Mouse (Mus musculus): ENCODE measurements at regions not wholly inside any gene's neighbourhood (a gene's known extent, or its start where the extent isn't known, plus 50 kb on each side); places are given as distances from the start of the nearest gene placed in this dataset.

DNA sequence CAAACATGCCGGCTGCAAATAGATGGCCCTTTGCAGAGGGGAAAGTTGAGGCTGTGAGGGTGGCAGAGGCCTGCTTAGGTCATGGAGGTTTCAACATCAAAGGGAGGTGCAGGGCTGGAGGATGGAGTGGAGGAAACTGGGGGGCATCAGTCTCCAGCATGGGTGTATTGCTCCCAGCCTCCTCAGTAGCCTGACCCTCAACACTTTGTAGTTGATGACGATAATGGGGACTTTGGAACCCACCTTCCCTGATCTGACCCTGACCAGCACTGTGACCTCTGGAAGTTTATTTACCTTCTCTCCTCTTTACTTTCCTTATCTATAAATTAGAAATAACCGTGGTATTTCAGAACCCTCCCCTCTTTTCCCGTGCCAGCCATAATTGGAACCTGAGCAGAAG, 56.2 kb downstream of the Gm26897 start:
- no peak for DNase-seq (ENCODE audit: low spot score in 2 of 2)

DNA sequence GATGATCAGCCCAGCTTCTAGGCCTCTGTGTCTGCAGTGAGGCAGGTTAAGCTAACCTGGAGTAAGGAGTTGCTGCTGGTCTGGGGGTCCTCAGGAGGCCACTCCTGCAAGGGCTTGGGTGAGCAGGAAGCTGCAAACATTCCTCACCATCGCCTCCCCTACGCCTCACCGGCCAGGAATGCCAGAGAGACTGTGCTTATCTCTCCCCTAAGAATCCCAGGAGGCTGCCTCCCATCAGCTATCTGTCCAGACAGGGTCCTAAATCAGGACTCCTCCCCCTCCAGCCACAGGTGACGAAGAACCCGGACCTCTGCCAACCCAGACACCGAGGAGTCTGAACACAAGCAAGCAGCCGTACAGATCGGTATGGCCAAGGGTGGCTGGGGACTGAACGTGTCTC, 56.8 kb downstream of the Gm26897 start:
- DNase-seq (ENCODE audit: low spot score in 2 of 2): peak in 1 of 2 experiments; percentile 33

DNA sequence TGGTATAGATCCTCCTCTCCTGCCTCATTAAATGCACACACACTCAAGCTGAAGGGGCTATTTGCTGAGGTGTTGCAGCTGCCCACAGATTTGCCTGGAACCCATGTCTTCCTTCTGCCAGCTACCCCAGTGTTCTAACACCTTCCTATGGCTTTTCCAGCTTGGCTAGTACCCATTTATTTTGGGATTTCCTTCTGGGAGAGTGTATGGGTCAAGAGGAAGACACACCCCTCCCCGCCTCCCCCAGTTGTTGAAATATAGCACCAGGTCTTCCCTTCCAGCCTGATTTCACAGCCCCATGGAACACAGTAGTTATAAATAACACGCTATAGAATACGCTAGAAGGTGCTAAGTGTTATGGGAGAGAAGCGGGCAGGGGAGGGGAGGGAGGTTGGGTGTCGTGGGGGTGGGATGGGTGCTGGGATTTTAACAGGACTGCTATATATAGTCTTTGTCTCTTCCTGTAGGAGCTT, 57.4 kb downstream of the Gm26897 start:
- peak in 1 of 2 experiments; percentile 5 for DNase-seq (ENCODE audit: low spot score in 2 of 2)

DNA sequence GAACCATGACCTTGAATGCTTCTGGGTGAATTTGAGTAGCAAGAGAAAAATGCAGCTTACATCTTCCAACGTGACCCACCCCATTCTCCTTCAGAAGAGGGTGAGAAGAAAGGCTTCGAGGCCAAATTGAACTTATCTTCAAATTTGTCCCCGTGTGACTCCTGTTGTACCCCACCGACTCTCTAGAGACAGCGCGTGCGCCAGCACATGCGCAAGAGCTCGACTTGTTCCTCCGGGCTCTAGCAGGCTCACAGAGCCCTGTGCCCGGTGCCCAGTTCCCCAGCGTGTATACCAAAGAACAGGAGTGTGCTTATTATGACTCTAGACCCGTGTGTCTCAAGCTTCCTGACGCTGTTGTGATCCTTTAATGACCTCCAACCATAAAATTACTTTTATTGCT, 59.0 kb downstream of the Gm26897 start:
- DNase-seq (ENCODE audit: low spot score in 2 of 2): no peak

DNA sequence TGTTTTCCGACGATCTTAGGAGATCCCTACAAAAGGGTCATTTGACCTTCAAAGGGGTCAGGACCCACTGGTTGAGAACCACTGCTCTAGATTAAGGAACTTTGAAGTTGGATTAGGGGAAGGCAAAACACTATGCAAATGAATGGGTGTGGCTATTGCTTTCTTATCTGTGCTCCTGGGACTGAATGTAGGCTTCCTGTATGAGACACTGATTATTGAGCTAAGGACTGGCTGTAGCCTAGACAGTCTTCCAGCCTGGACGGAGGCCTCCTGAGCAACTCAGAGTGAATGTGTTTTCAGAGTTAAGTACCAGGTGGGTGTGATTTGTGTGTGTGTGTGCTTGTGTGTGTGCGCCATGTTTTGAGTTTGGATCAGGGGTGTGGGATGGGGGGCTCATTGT, 59.5 kb downstream of the Gm26897 start:
- DNase-seq (ENCODE audit: low spot score in 2 of 2): peak in 1 of 2 experiments; percentile 46

DNA sequence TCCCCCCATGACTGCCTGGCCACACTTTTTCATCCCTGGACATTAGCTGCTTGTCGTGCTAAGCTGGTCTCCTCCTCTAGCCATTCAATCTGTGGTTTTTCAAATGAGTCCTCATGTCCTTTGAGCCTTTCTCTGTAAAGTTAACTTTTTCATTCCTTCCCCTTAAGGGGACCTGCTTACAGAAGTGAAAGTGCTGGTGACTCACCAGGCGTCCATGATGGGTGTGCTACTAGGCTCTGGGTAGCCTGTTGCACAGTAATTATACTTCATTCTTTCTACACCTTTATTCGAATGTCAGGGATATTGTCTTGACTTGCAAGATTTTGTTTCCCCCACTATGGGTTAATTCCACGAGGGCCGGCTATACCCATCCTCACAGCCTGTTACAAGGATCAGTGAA, 63.2 kb downstream of the Gm26897 start:
- peak in 1 of 2 experiments; percentile 2 for DNase-seq (ENCODE audit: low spot score in 2 of 2)

DNA sequence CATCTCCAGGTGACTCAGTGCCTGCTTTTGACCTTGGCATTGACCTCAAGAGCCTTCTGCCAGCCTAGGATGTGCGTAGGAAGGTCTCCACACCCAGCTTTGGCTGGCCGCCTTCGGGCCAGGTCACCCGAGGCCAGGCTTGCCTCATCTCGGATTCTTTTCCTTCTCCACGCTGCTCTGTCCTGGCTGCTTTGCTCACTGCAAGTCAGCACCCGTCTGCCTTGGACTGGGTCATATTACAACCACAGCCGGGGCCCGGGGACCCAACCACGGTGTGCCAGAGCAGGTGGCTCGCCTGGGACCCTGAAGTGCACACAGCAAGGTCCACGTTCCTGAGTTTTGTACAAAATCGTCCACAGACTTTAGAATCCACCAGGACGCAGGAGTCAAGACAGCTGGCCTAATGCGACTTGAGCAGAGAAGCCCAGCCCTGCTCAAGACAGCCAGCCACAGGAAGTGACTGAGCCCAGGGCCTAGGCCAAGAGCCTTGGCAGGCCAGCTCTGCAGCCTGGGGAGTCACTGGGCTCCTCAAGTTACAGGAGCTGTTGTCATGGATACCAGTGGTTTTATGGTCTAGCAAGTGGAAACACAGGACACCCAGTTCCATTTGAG, 66.1 kb downstream of the Gm26897 start:
- DNase-seq (ENCODE audit: low spot score in 2 of 2): peak; percentile 90 to 91

DNA sequence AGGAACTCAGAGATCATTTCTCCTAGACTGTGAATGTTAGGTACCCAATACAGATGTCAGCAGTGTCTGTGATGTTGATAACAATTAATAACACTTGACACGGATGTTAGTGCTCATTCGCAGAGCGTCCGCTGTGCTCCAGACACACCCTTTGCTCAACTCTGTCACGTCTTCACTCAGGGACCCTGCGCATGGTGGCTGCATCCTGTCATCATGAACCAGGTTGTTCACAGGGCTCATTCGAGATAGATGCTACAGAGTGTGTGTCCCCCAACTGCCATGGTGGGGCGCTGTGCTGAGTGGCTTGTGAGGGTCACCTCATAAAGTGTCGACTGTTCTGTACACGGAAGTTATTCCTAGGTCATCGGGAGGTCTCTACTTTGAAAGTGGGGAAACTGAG, 66.8 kb downstream of the Gm26897 start:
- no peak for DNase-seq (ENCODE audit: low spot score in 2 of 2)

DNA sequence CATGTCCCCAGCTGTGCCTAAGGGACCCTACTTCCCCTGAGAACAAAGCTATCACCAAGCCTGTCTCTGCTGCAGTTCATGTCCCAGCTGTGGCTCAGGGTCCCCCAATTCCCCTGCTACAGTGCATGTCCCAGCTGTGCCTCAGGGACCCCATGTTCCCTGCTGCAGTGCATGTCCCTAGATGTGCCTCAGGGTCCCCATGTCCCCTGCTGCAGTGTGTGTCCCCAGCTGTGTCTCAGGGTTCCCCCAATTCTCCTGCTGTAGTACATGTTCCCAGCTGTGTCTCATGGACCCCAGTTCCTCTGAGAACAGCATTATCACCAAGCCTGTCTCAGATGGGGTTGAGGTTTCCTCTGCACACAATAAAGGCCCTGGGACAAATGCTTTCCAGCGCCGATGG, 67.3 kb downstream of the Gm26897 start:
- DNase-seq (ENCODE audit: low spot score in 2 of 2): peak in 1 of 2 experiments; percentile 10

DNA sequence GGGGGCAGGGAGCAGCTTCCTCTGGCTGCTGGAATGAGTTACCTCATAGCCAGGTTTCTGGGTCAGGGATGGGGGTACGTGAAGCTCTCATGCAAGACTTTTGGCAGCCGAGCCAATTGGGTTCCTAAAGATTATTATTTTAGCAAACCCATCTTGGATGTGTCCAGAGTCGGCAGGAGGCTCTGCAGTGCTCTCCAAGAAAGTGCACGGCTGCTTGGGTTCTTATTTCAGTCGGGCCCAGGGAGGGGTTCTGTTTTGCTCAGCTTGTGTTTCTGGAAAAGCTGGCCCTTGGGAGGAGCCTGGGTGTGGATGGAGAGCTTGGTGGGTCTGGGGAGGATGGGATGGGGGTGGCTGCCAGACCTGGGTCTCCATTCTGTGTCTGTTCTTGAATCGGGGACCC, 70.8 kb downstream of the Gm26897 start:
- DNase-seq (ENCODE audit: low spot score in 2 of 2): peak; percentile 57 to 58

DNA sequence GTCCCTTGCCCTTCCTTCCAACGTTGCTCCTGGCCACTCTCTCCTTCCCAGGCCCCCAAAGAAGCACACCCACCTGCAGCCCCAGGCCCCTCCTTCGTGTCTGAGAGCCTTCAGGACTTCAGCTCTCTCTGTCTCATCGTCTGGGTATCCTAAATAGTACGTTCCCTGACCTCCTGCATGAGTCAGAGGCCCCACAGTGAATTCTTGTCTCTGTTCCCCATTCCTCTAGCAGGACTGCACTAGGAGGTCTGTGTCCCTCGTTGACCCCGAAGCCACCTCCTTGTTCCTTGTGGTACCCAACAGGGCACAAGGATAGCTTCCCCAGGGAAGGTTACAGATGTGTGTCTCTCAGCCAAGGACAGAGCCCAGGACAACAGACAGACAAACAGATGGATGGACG, 71.4 kb downstream of the Gm26897 start:
- no peak for DNase-seq (ENCODE audit: low spot score in 2 of 2)

DNA sequence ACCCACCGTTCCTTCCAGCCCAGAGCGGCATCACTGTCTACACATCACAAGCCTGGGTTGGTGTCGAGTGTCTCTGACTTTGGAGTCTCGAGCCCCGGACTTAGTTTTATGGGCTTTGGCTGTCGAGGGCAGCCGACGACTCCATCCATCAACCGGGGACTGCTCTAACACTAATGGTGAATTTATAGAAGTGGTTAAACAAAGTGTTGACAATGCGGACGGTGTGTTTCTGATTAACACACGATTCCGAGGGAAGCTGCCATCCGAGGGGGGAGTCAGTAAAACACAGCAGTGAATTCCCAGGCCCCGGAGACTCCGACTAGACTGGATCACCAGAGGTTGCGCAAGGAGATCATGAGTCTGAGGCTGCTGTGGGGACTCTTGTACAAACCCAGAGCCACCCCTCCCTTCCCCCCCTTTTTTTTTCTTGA, 72.1 kb downstream of the Gm26897 start:
- DNase-seq (ENCODE audit: low spot score in 2 of 2): peak; percentile 66

DNA sequence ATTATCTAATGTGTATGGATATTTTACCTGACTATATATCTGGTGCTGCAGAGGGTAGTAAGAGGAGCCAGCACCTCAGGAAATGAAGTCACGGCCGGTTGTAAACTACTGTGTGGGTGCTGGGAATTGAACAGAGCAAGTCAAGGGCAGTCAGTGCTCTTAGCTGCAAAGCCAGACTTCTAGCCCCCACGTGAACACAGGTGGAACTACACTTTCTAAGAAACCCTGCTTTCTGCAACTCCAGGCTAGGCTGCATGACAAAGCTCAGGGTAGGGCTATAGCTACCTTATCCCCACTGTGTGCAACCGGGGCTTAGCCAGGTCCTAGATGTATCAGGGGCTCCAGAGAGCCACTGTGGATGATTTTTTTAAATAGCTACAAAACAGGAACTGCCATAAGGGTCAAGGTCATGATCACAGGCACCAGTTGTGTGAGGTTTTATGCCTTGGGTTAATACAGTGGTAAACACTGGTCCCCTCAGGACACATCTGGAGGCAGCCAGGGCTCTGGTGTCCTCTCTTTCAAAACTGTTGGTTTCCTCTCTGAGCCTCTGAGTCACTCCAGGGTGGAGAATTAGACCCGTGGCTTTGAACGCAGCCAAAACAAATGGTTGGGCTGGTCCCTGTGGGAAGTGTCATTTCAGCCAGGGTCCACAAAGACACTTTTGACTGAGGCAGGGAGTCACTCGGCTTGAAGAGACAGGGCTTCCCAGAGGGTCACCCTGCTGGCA, 76.5 kb downstream of the Gm26897 start:
- peak; percentile 82 to 87 for DNase-seq (ENCODE audit: low spot score in 2 of 2)

DNA sequence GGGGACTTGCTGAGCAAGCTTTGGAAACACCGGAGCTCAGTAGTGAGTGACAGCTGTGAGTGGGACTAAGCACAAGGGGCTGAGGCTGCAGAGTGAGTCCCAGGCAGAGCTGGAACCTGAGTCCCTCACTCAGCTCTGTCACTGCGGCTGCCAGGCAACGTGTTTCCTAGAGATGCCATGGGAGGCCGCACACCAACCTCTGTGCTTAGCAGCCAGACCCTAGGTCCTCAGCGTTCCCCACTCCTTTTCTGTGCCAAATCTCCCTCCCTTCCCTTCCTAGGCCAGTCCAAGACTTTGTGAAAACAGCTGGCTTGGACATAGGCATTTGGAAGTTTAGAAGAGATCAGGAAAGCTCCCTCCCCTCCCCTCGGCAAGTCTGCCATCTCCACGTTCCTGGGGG, 78.9 kb downstream of the Gm26897 start:
- DNase-seq (ENCODE audit: low spot score in 2 of 2): peak in 1 of 2 experiments; percentile 56

DNA sequence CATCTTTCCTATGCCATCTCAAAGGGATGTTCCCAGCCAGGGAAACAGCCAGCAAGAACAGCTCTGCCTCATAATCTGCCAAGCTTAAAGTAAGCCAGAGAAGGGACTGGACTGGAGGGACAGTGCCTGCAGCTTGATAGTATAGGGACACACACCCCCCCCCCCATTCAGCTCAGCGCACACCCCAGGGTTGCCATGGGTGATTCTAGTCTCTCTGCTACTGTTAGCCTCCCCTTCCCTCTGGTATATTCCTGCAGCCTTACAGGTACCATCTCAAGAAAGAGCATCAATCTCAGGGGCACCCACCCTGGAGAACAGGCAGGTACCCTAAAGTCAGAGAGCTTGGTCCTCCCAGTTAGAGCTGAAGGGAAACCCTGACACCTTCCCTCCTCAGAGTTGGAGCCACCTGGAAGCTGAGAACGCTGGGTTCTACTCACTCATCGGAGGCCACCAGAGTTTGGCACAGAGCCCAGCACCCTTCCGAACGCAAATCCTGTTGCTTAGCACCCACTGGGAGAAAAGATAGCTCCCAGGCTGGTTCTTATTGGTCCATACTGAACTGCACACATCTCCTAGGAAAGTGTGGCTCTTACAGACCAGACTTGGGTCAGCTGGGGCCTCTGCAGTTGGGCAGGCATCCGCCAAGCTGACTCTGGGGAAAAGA, 79.5 kb downstream of the Gm26897 start:
- DNase-seq (ENCODE audit: low spot score in 2 of 2): no peak

DNA sequence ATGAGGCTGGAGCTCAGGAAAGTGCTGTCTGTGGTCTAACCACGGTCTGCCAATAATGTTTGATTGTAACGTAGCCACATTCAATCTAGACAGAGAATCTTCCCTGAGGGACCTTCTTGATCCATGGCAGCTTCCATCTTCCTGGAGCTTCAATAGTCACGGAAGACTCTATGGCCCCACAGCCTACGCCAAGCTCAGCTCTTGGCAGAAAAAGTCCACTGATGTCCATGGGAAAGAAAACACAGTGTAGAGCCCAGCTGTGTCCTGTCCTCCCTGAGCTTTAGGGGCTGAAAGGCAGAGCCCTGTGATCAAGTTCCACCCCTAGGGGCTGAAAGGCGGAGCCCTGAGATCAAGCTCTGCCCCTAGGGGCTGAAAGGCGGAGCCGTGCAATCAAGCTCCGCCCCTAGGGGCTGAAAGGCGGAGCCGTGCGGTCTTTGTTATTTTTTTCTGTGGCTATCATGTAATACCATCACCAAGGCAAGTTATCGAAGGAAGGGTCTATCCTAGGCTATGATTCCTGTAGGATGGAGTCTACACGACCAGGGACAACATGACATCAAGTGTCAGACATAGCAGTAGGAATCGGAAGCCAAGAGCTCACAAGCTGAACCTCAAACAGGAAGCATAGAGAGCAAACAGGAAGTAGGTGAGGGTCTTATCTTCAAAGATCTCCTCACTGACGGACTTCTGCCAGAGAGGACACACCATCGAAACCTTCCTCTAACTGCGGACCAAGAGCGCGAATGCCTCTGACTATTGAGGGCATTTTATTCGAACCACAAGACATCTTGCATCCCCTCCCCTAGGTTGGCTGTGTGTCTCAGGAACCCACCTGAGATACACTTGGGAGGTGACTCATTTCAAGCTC, 81.4 kb downstream of the Gm26897 start:
- no peak for DNase-seq (ENCODE audit: low spot score in 2 of 2)

DNA sequence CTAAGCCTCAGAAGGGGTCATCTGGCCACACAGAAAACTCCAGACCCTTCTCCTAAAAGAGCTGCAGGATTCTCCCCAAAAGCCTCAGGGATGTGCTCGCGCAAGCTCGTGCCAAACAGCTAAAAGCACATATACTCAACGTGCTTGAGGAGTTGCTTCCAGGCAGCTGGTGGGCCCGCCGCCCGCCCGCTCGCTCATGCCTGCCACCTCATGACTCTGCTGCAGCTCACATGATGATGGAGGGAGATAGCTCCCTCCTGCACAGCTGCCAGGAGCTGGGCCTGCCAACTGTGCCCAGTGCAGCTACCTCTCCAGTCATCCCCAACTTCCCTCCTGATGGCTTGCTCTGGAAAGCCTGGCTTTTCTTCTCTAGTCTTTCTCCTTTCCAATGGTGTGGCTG, 87.2 kb downstream of the Gm26897 start:
- no peak for DNase-seq (ENCODE audit: low spot score in 2 of 2)

DNA sequence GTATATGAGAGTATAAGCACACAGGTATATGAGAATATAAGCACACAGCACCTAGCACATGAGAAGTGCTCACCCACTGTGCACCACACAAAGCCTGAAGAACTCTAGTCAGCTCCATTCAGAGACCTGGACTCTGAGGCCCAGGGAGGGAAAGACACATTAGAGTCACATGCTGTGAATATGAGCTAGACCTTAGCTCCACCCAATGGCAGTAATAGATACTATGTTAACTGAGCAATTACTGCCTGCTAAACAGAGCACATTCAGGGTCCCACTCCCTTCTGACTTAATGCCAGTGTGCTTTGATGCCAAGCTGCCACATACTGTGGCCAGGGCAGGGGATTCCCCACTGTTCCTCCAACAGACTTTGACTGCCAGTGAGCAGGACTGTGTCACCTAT, 89.2 kb downstream of the Gm26897 start:
- no peak for DNase-seq (ENCODE audit: low spot score in 2 of 2)

DNA sequence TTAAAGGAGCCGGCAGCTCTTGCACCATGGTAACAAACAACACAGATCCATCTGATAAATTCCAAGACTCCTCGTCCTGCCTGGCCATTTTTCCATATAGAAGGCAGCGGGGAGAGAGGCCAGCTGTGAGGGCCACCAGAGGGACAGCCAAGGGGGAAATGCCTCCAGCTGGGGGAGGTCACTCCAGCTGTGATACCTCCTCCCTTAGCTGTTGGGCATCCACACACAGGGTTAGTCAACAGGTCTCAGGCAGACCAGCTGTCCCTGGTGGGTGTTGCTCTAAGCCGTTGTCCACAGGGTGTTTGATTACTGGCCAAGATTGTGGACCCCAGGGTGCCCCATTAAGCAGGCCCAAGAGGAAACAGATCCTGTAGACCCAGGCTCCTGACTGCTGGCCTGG, 89.7 kb downstream of the Gm26897 start:
- DNase-seq (ENCODE audit: low spot score in 2 of 2): no peak

DNA sequence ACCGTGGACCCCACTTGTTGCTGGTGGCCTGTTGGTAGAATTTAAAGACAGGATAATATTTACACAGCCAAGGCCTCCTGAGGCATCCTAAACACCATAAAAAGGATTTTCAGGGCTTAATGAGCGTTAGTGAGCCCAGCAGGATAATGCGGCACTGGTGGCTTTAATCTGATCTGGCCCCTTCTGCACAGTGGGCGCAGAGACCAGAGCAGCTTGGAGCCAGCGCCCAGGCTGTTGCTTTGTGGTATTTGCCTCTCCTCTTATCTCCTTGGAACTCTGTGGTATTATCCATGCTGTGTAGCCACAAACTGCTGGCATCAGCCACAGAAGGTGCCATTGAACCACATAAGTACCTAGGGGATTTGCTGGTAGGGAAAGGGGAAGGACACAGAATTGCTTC, 90.1 kb downstream of the Gm26897 start:
- DNase-seq (ENCODE audit: low spot score in 2 of 2): no peak

DNA sequence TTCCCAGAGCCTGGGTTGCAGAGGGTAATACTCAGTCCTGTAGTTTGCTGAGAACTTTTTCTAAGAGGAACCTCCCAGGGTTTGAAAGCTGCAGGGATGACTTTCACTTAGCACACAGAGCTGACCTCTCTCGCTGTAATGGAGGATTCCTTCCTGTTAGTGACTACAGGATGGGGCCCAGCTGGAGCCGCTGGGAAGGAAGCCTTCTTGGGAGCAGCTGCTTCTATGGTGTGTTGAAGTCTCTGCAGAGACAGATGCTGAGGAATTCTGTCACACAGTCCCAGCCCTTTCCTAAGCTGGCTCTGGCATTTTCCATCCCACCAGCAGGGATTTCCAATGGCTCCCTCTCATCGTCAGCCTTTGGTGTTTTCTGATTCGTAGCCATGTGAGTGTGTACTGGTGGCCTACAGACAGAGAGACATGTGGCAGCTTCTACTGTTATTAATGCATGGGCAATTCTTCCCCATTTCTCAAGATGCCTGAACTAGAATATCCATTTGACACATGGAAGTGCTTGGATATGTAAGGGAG, 90.9 kb downstream of the Gm26897 start:
- DNase-seq (ENCODE audit: low spot score in 2 of 2): peak; percentile 57 to 64

DNA sequence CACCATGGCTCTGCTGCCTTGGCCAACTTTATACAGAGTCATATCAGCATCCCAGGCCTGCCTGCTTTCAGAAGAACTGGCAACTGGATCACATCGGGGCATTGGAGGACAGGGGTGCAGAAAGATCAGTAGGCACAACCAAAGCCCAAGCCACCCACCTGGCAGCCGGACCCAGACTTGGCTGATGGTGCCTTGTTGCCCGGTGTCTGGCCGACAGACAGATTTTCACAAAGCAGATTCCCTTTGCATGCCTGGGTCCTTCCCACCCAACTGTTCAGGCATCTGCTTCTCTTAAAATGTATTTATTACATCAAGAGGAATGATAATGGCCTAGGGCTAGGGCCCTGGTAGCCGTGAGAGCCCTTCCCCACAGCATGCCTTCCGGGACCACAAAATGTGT, 96.2 kb downstream of the Gm26897 start:
- no peak for DNase-seq (ENCODE audit: low spot score in 2 of 2)
